Mouse (Mus musculus) forebrain, postnatal 0 days (tissue): ENCODE measurements around the gene Cacng7. TPM values are rescaled to one million over a fixed set of nuclear protein-coding genes. Genes with fewer than 3 reads are reported as not detected.

Experiments
- ATAC-seq: fragments of 200-750 bp; cut with Nextera tagmentation; 2 replicates; pipeline ENCODE4 v1.8.0; 2017; ENCODE audit warnings: mild to moderate bottlenecking, moderate library complexity
- DNase-seq: peaks from one replicate; pipeline ENCODE4 v3.0.0-alpha.2; 2015
- H3K27ac ChIP-seq: fragments of 300-500 bp; sonication (generic); 2 replicates; pipeline ENCODE4 v1.5.1; 2014; ENCODE audit warnings: low read depth, mild to moderate bottlenecking, antibody characterized with exemption, low read length, moderate library complexity, mixed read lengths
- H3K27me3 ChIP-seq: fragments of 300-500 bp; sonication (generic); 2 replicates; pipeline ENCODE4 v1.6.1; 2014; ENCODE audit warnings: mild to moderate bottlenecking, low read length, mixed read lengths; ENCODE audit not compliant: insufficient read depth
- H3K36me3 ChIP-seq: fragments of 300-500 bp; sonication (generic); 2 replicates; pipeline ENCODE4 v1.6.1; 2014; ENCODE audit warnings: mild to moderate bottlenecking, moderate library complexity; ENCODE audit not compliant: insufficient read depth
- H3K4me1 ChIP-seq: fragments of 300-500 bp; sonication (generic); 2 replicates; pipeline ENCODE4 v1.6.1; 2014; ENCODE audit warnings: antibody characterized with exemption; ENCODE audit not compliant: insufficient read depth
- H3K4me2 ChIP-seq: fragments of 300-500 bp; sonication (generic); 2 replicates; pipeline ENCODE4 v1.6.1; 2014; ENCODE audit warnings: low read depth, mild to moderate bottlenecking, moderate library complexity
- H3K4me3 ChIP-seq: fragments of 300-500 bp; sonication (generic); 2 replicates; pipeline ENCODE4 v1.5.1; 2014; ENCODE audit warnings: low read depth, low read length, mixed read lengths
- H3K9ac ChIP-seq: fragments of 300-500 bp; sonication (generic); 2 replicates; pipeline ENCODE4 v1.6.1; 2014; ENCODE audit warnings: mild to moderate bottlenecking
- H3K9me3 ChIP-seq: fragments of 300-500 bp; sonication (generic); 2 replicates; pipeline ENCODE4 v1.6.1; 2016; ENCODE audit warnings: low read length
- CTCF ChIP-seq: sonication (generic); IDR thresholded peaks from 2 replicates; pipeline ENCODE4 v1.5.1; 2016; ENCODE audit warnings: antibody characterized with exemption, control low read depth, low read depth
- WGBS: fragments of 180-500 bp; shearing (Covaris S2); extraction: QIAGEN DNeasy Blood & Tissue Kit; methylation state at CpG from one replicate; pipeline ENCODE4 v1.1.7; 2014; 5-methylcytosine and 5-hydroxymethylcytosine counted together
- polyA plus RNA-seq: library from polyadenylated mRNA; unstranded; fragments of >200 nt; fragmentation: Nextera tagmentation; extraction: Ambion mirVana; gene quantifications from 2 replicates; pipeline ENCODE4 v1.2.1, GENCODE M21; 2015
- total RNA-seq: library from RNA; depleted of rRNA; stranded (reverse); fragments of >200 nt; gene quantifications from 2 replicates; pipeline ENCODE4 v1.2.3, GENCODE M21; 2014

Cacng7 gene
- total and polyA plus RNA-seq, 2 experiments from 2014 or later = 2.5 to 73.4 TPM

- 5% methylated on average over 11 of the region's 12 CpGs for WGBS
- Histone ChIP-seq H3K36me3 (0 out of 2 replicates have a peak, but pooled peaks cover 4% of the 10 kb centered on the region), H3K27me3 (peaks cover 6% of the 10 kb centered on the region; the same call in 1 of the 2 replicates), H3K4me1 (peaks cover 17% of the 10 kb centered on the region; the same call in 1 of the 2 replicates), H3K4me3 (peak overlapping the region; percentile 48), H3K9ac (peak overlapping the region; percentile 65), H3K9me3 (no peaks in the 10 kb centered on the region), H3K27ac (peak overlapping the region; percentile 71), H3K4me2 (peak overlapping the region; percentile 83)
- ATAC-seq (peak; percentile 21), DNase-seq (peak; percentile 40)
- 0 out of 2 replicates have a peak, but pooled peaks have one; percentile 33 for TF ChIP-seq CTCF
Measured at GRCm38 (mm10) chr7:3303789-3304188, 29.0 kb upstream of the Cacng7 start.

- peak; percentile 25; the same call in 1 of the 2 replicates for ATAC-seq
- WGBS = 9% methylated on average over 10 of the region's 10 CpGs
- Histone ChIP-seq H3K9me3 (no peaks in the 10 kb centered on the region), H3K4me1 (peaks cover 17% of the 10 kb centered on the region; the same call in 1 of the 2 replicates), H3K27ac (0 out of 2 replicates have a peak overlapping the region, but pooled peaks have one; percentile 71), H3K4me3 (peak overlapping the region; percentile 48), H3K27me3 (peaks cover 6% of the 10 kb centered on the region; the same call in 1 of the 2 replicates), H3K9ac (peak overlapping the region; percentile 65), H3K4me2 (peak overlapping the region; percentile 83), H3K36me3 (0 out of 2 replicates have a peak, but pooled peaks cover 4% of the 10 kb centered on the region)
- DNase-seq = peak; percentile 38
- TF ChIP-seq CTCF = no peak
Measured at GRCm38 (mm10) chr7:3304298-3304697, 28.5 kb upstream of the Cacng7 start.

GRCm38 (mm10) chr7:3306400-3306799 lies 26.4 kb upstream of the Cacng7 start:
- Histone ChIP-seq H3K9ac (no peak overlapping the region), H3K27ac (no peak overlapping the region), H3K4me3 (no peak overlapping the region), H3K4me1 (peaks cover 14% of the 10 kb centered on the region; the same call in 1 of the 2 replicates), H3K9me3 (no peaks in the 10 kb centered on the region), H3K27me3 (no peaks in the 10 kb centered on the region), H3K4me2 (no peak overlapping the region), H3K36me3 (no peaks in the 10 kb centered on the region)
- ATAC-seq (no peak), DNase-seq (no peak)
- WGBS = 74% methylated on average over 3 of the region's 3 CpGs
- TF ChIP-seq CTCF = no peak

- 56% methylated on average over 4 of the region's 4 CpGs for WGBS
- Histone ChIP-seq H3K9ac (no peak overlapping the region), H3K36me3 (peaks cover 4% of the 10 kb centered on the region; the same call in 1 of the 2 replicates), H3K27ac (no peak overlapping the region), H3K4me2 (no peak overlapping the region), H3K4me1 (0 out of 2 replicates have a peak, but pooled peaks cover 5% of the 10 kb centered on the region), H3K27me3 (no peaks in the 10 kb centered on the region), H3K9me3 (no peaks in the 10 kb centered on the region), H3K4me3 (no peak overlapping the region)
- no peak for TF ChIP-seq CTCF
- ATAC-seq (no peak), DNase-seq (no peak)
Measured at GRCm38 (mm10) chr7:3308646-3309045, 24.1 kb upstream of the Cacng7 start.

- Histone ChIP-seq H3K4me2 (no peak overlapping the region), H3K36me3 (peaks cover 8% of the 10 kb centered on the region; the same call in 1 of the 2 replicates), H3K4me3 (no peak overlapping the region), H3K27me3 (no peaks in the 10 kb centered on the region), H3K27ac (no peak overlapping the region), H3K9me3 (no peaks in the 10 kb centered on the region), H3K9ac (no peak overlapping the region), H3K4me1 (no peaks in the 10 kb centered on the region)
- DNase-seq = no peak
- 98% methylated on average over 7 of the region's 7 CpGs for WGBS
- no peak for ATAC-seq
- TF ChIP-seq CTCF = peak; percentile 37; the same call in 1 of the 2 replicates
Measured at GRCm38 (mm10) chr7:3310233-3310632, 22.5 kb upstream of the Cacng7 start.

GRCm38 (mm10) chr7:3313571-3313970 lies 19.2 kb upstream of the Cacng7 start:
- Histone ChIP-seq H3K9ac (no peak overlapping the region), H3K9me3 (no peaks in the 10 kb centered on the region), H3K27ac (no peak overlapping the region), H3K36me3 (peaks cover 8% of the 10 kb centered on the region; the same call in 1 of the 2 replicates), H3K4me1 (no peaks in the 10 kb centered on the region), H3K4me3 (no peak overlapping the region), H3K4me2 (no peak overlapping the region), H3K27me3 (no peaks in the 10 kb centered on the region)
- 83% methylated on average over 8 of the region's 8 CpGs for WGBS
- ATAC-seq (no peak), DNase-seq (no peak)
- TF ChIP-seq CTCF = no peak

- Histone ChIP-seq H3K9me3 (no peaks in the 10 kb centered on the region), H3K4me1 (no peaks in the 10 kb centered on the region), H3K36me3 (peaks cover 8% of the 10 kb centered on the region; the same call in 1 of the 2 replicates), H3K27me3 (no peaks in the 10 kb centered on the region), H3K4me3 (no peak overlapping the region), H3K9ac (no peak overlapping the region), H3K4me2 (no peak overlapping the region), H3K27ac (no peak overlapping the region)
- peak; percentile 88 for ATAC-seq
- no peak for DNase-seq
- no peak for TF ChIP-seq CTCF
- WGBS = 64% methylated on average over 5 of the region's 5 CpGs
Measured at GRCm38 (mm10) chr7:3314121-3314520, 18.6 kb upstream of the Cacng7 start.
